Mouse (Mus musculus) liver, adult 2 months (tissue): ENCODE results near the gene Crim1.

ENCODE experiments used
- CTCF ChIP-seq: fragments of 200-500 bp; IDR thresholded peaks from 2 replicates; pipeline ENCODE4 v1.5.1; 2011; ENCODE audit warnings: low read depth, low read length, control low read depth
- POLR2A ChIP-seq: fragments of 200-500 bp; IDR thresholded peaks from 2 replicates; pipeline ENCODE4 v1.6.1; 2011; ENCODE audit warnings: low read length, control low read depth; ENCODE audit not compliant: insufficient read depth; ENCODE audit errors: extremely low read depth

GRCm38 (mm10) chr17:78270019-78270418 lies 70.0 kb downstream of the Crim1 start:
- TF ChIP-seq POLR2A (no peak), CTCF (no peak)
